Mouse (Mus musculus) neural tube, embryonic 10.5 days (tissue): ENCODE measurements around the gene Slc2a9.

Experiments
- DNase-seq: peaks from one replicate; pipeline ENCODE4 v3.0.0-alpha.2; 2017; ENCODE audit warnings: low spot score; ENCODE audit errors: extremely low spot score

Gene Slc2a9

DNA sequence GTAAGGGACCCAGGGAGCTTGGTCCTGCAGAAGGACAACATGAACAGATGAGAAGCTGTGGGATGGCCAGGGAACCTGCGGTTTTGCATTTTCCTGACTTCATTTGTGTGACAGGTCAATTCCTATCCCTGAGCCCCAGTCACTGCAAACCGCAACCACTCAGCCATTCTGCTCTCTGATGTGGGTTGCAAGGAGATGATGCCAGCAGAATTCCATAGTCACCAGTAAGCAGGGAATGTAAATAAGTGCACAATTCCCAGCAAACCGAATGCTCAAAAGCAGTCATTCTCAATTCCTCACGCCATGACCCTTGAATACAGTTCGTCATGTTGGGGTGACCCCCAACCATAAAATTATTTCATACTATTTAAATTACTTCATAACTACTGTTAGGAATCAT is 123.0 kb downstream of the Slc2a9 start:
- no peak for DNase-seq

DNA sequence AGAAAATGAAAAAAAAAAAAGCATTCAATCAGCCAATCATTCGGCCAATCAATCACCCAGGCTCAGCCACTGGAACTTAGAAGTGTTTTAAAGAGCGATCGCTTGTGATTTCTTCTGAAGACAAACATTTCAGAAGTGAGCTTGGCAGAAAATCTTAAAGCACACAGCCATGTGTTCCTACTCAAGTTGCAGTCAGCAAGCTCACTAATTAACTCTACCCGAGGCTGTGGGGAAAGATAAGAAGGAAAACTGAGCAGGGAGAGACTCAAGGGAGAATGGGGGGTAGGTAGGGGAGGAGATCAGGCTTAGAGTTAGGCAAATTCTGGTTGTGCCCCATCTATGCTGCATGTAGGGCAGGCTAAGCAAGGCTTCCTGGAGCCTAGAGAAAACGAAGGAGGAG is 130.6 kb downstream of the Slc2a9 start:
- DNase-seq: no peak

GRCm38 (mm10) chr5:38371308-38371707 is 131.6 kb downstream of the Slc2a9 start:
- DNase-seq: no peak

- DNase-seq: peak; percentile 44
Measured at GRCm38 (mm10) chr5:38366650-38367470, 136.1 kb downstream of the Slc2a9 start.

DNA sequence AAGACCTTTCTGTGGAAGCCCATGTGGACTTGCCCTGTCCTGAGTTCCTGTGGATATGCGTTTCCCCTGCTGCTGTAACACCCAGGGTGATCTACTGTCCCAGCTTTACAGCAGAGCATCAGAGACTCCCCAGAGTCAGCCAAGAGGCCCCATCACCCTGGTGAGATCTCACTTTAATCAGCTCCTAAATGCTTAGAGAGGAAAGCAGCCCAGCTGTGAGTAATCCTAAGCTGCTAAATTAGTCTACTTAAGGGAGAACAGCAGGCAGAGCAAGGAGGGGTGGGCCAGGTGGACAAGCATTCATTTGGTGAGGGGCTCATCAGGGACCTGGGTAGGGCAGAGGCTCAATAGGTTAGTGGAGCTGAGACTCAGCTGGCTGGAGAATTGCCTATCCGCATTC is 137.4 kb downstream of the Slc2a9 start:
- DNase-seq: no peak

- DNase-seq: no peak
Measured at GRCm38 (mm10) chr5:38364396-38364795, 138.5 kb downstream of the Slc2a9 start.

GRCm38 (mm10) chr5:38359716-38360115 is 143.2 kb downstream of the Slc2a9 start:
- no peak for DNase-seq

GRCm38 (mm10) chr5:38356927-38357326 is 146.0 kb downstream of the Slc2a9 start:
- DNase-seq: no peak

- peak; percentile 52 for DNase-seq
Measured at GRCm38 (mm10) chr5:38350351-38350929, 152.5 kb downstream of the Slc2a9 start.

DNA sequence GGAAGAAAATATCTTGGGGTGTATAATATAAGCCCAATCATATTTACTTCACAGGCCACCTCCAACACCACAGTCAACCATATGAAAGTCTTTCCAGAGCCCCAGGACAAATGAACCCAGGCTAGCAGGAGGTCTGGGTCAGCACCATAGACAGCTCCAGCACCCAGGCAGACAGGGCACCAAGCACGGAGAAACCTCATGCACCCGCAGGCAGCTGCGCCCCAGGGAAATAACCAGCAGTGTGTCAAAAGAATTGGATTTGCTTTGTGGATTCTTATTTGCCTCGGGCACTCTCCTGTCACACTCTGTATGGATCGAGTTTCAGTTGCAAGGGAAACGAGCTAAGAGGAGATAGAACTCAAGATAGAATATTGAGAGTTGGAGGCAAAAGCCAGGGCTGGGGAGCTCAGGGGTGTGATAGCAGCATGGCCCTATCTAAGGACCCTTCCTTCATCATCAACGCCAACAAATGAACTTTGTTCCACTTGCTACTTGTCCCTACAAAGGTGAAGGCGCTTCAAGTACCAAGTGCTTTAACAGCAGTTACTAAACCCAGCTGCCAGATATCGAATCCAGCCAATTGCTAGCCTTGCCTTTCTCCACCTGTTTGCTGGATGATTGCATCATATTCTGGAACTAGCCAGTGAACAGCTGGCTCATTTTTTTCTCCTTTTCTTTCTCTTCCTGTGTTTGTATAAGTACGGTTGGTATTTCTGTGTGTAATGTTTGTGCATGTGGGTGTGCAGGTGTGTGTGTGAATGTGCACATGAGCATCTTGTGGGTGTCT is 156.1 kb downstream of the Slc2a9 start:
- peak; percentile 37 for DNase-seq

DNA sequence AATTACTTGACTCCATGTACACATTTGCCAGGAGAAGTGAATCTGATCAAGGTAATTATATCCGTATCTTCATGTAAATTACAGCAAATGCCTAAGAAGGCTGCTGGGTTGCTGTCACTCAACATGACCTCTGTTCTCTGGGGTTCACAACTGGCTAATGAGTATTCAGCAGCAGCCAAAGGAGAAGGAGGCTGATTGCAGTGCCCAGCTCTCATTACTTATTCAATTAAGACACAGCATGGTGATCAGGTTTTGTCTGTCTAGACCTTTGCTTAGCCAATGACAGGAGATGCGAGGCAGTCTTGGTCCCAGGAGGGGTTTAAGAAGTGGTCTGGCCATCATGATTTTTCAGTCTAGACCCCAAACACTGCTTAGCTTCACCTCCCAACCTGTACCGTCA is 159.8 kb downstream of the Slc2a9 start:
- DNase-seq: no peak

- DNase-seq: no peak
Measured at GRCm38 (mm10) chr5:38334582-38334981, 168.4 kb downstream of the Slc2a9 start.

- DNase-seq: no peak
Measured at GRCm38 (mm10) chr5:38333381-38333780, 169.6 kb downstream of the Slc2a9 start.

- DNase-seq: peak; percentile 52
Measured at GRCm38 (mm10) chr5:38318966-38319786, 183.8 kb downstream of the Slc2a9 start, which contains the start of gene Drd5. TSS of gene Drd5 (plus strand) at chr5:38319367.

DNA sequence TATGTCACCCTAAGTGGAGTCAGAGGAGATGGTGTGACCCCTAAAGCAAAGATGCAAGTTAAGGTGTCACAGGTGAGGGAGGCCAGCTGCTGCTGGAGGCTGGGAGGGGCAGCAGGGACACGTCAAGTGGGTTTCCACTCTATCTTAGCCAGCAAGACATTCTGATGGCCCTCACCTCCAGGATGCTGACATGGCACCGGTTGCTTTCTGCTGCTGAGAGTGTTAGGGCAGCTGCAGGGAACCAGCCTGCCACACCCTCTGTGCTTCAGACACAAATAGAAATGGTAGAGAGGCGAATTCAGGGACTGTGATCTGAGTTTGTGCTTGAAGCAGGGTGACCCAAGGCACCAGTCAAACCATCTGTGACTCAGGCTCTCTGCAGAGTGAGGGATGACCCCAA is 193.1 kb downstream of the Slc2a9 start:
- DNase-seq: no peak

DNA sequence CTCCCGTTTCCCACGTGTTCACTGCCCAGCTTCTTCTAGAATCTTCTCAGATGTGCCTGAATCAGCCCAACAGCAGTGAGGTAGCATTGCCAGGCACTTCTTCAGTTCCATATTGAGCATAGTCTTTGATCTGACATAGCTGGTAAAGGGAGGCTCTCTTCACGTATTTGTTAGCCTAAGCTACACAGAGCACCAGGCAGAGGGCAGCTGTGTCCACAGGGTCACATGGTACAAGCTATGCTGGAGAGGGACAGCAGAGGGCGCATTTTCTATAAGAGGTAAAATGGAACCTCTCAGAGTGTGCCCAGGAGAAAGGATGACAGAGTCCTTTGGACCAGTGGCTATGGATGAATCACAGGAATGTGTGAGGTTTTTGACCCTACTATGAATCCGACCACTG is 194.1 kb downstream of the Slc2a9 start:
- peak; percentile 48 for DNase-seq

DNA sequence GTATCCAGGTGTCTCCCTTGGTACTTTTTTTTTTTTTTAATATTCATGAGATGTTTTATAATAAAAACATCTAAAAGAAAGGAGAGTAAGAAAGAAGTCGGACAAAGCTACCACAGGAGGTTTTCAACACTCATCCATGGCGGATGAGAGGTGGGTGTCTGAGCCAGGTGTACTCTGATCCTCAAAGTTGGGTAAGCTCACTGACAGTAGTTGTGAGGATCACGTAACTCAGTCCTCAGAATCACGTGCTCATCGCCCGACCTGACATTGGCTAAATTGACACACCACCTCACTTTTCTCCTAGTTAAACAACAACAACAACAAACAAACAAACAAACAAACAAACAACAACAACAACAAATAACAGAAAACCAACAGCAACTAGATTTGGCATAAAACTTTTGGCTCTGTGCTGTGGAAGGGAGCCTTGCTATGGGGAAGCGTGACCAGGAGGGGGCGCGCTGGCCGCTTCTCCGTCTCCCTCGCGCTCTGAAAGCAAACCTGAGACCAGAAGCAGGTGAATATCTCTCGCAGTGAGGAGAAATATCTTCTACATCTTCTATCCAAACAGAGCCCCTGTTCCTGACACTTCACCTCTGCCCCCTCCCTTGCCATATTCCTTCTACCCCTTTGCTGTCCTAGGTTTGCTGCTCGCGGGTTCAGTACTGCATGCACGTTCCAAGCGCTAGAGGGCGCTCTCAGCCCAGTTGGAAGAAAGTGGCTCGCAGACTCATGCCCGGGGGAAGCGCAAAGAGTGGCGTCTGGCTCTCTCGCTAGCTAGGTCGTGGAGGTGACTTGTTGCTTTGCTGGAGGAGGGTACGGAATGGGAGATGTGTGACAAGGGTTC is 195.5 kb downstream of the Slc2a9 start:
- DNase-seq: peak; percentile 93

GRCm38 (mm10) chr5:38305241-38305640 is 197.7 kb downstream of the Slc2a9 start:
- DNase-seq: no peak

DNA sequence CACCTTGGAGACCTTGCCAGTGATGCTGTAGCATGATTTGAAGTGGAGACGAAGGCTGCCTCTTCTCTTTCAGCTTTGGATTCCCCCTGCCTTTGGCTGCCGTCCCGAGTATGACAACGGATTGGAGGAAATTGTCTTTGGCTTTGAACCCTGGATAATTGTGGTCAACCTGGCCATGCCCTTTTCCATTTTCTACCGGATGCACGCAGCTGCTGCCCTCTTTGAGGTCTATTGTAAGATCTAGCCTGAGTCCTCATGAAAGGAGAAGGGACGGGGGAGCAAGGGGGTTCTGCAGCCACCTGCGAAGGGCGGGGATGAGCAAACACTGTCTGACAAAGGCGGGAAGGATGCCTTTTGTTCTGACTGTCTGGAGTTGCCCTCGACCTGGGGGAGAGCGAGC is 200.3 kb downstream of the Slc2a9 start:
- no peak for DNase-seq

- DNase-seq: no peak
Measured at GRCm38 (mm10) chr5:38301761-38302411, 201.1 kb downstream of the Slc2a9 start.
